Mouse (Mus musculus) urinary bladder, adult 18-20 months (tissue): ENCODE data around the gene Snx9.
A peak's percentile ranks its signal among the peaks of the same experiment; 100 is the strongest.

Source experiments
- DNase-seq, 2 experiments: peaks; one replicate each; pipeline ENCODE4 v3.0.0; 2022; ENCODE audit warnings: low spot score in 2 of 2, mixed read lengths in 2 of 2

Snx9 gene

GRCm38 (mm10) chr17:5968562-5968961 lies 127.4 kb downstream of the Snx9 start:
- DNase-seq, result no peak

- no peak for DNase-seq
Observed at GRCm38 (mm10) chr17:5969246-5969645, 128.1 kb downstream of the Snx9 start.

GRCm38 (mm10) chr17:5970298-5970821 lies 129.2 kb downstream of the Snx9 start:
- no peak for DNase-seq

- no peak for DNase-seq
Observed at GRCm38 (mm10) chr17:5973536-5973935, 132.4 kb downstream of the Snx9 start.

- DNase-seq, result peak; percentile 54 to 55
Observed at GRCm38 (mm10) chr17:5975099-5975977, 134.2 kb downstream of the Snx9 start.

GRCm38 (mm10) chr17:5976221-5977055 lies 135.3 kb downstream of the Snx9 start:
- peak in 1 of 2 experiments; percentile 33 for DNase-seq

GRCm38 (mm10) chr17:5977056-5977920 lies 136.2 kb downstream of the Snx9 start:
- DNase-seq, result no peak

GRCm38 (mm10) chr17:5977921-5978504 lies 136.9 kb downstream of the Snx9 start:
- DNase-seq, result no peak

- DNase-seq, result no peak
Observed at GRCm38 (mm10) chr17:5978505-5979077, 137.5 kb downstream of the Snx9 start.

- DNase-seq, result no peak
Observed at GRCm38 (mm10) chr17:5980860-5981259, 139.7 kb downstream of the Snx9 start.
